Mouse (Mus musculus) liver, adult 2 months (tissue): ENCODE measurements around the gene Neto2. TPM values are rescaled to one million over a fixed set of nuclear protein-coding genes. Genes with fewer than 3 reads are reported as not detected.

Experiments used
- DNase-seq: peaks from one replicate; pipeline ENCODE4 v3.0.0-alpha.2; 2011; ENCODE audit warnings: low read depth, low spot score; ENCODE audit errors: extremely low read depth
- H3K27ac ChIP-seq: fragments of 200-500 bp; replicated peaks from 2 replicates; pipeline ENCODE4 v1.5.1; 2012; ENCODE audit warnings: low read depth, mild to moderate bottlenecking, control low read depth, inconsistent platforms, low read length; ENCODE audit not compliant: insufficient read depth
- H3K27me3 ChIP-seq: fragments of 200-500 bp; 2 replicates; pipeline ENCODE4 v1.6.1; 2012; ENCODE audit warnings: mild to moderate bottlenecking, moderate library complexity, low read length, inconsistent platforms; ENCODE audit not compliant: control insufficient read depth, insufficient read depth
- H3K36me3 ChIP-seq: fragments of 200-500 bp; 2 replicates; pipeline ENCODE4 v1.6.1; 2012; ENCODE audit warnings: low read length, inconsistent platforms; ENCODE audit not compliant: control insufficient read depth, insufficient read depth
- H3K4me1 ChIP-seq: fragments of 200-500 bp; 2 replicates; pipeline ENCODE4 v1.6.1; 2011; ENCODE audit warnings: low read length; ENCODE audit not compliant: control insufficient read depth, insufficient read depth
- H3K4me3 ChIP-seq: fragments of 200-500 bp; 2 replicates; pipeline ENCODE4 v1.5.1; 2011; ENCODE audit warnings: low read depth, mild to moderate bottlenecking, control low read depth, low read length, moderate library complexity; ENCODE audit not compliant: insufficient read depth
- H3K79me2 ChIP-seq: fragments of 200-500 bp; 2 replicates; pipeline ENCODE4 v1.6.1; 2012; ENCODE audit warnings: inconsistent platforms, mild to moderate bottlenecking, low read length, moderate library complexity; ENCODE audit not compliant: control insufficient read depth, insufficient read depth
- H3K9ac ChIP-seq: fragments of 200-500 bp; 2 replicates; pipeline ENCODE4 v1.6.1; 2012; ENCODE audit warnings: low read depth, mild to moderate bottlenecking, control low read depth, inconsistent platforms, low read length
- CTCF ChIP-seq: fragments of 200-500 bp; IDR thresholded peaks from 2 replicates; pipeline ENCODE4 v1.5.1; 2011; ENCODE audit warnings: low read depth, low read length, control low read depth
- POLR2A ChIP-seq: fragments of 200-500 bp; IDR thresholded peaks from 2 replicates; pipeline ENCODE4 v1.6.1; 2011; ENCODE audit warnings: low read length, control low read depth; ENCODE audit not compliant: insufficient read depth; ENCODE audit errors: extremely low read depth
- WGBS: fragments of 180-500 bp; shearing (Covaris S2); methylation state at CpG from one replicate; pipeline ENCODE4 v1.1.7; 2018; 5-methylcytosine and 5-hydroxymethylcytosine counted together
- polyA plus RNA-seq: library from polyadenylated mRNA; depleted of rRNA; stranded (reverse); fragments of >200 nt; gene quantifications from 2 replicates; pipeline ENCODE4 v1.2.3, GENCODE M21; 2012
- total RNA-seq: library from RNA; depleted of rRNA; stranded (reverse); fragments of >200 nt; gene quantifications from 2 replicates; pipeline ENCODE4 v1.2.3, GENCODE M21; 2014

Gene Neto2
- total and polyA plus RNA-seq, 2 experiments, result 0.02 to 0.18 TPM

DNA sequence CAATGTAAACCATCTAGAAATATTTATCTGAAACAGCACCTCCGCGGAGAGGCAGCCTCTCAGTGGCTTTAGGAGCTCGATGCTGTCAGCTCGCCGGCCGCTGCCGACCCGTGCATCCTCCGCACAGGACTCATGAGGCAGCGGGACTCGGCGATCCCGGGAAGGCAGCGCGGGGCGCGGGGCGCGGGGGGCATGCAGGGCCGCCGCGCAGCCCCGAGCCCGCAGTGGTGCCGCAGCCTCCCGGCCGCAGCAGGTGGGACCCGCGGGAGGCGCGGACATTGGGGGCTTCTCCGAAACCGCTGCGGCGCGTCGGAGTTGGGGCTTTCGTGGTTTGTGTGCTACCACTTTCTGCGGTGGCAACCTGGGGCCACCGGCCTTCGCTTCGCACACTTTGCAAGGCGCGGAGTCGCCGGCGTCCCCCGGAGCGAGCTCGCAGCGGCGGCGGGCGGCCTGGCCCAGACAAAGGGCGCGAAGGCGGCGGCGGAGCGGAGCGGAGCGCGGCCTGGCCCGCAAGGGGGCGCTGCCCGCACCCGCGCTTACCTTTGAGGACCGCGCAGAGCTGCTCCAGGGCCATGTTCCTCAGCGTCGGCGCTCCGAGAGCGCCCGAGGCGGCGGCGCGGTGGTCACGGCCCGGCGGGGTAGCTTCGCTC is 498 bp downstream of the Neto2 start:
- H3K79me2 ChIP-seq, result no peaks in the 10 kb centered on the region
- H3K4me3 ChIP-seq, result peak overlapping the region; percentile 56; the same call in 1 of the 2 replicates
- under 1% methylated on average over 74 of the region's 84 CpGs for WGBS
- TF ChIP-seq POLR2A (no peak), CTCF (peak; percentile 49)
- no peaks in the 10 kb centered on the region for H3K4me1 ChIP-seq
- peaks cover 14% of the 10 kb centered on the region for H3K27me3 ChIP-seq
- no peak for DNase-seq
- no peaks in the 10 kb centered on the region for H3K36me3 ChIP-seq
- peak overlapping the region; percentile 44 for H3K9ac ChIP-seq
- no peak overlapping the region for H3K27ac ChIP-seq

GRCm38 (mm10) chr8:85699051-85699450 is 1.7 kb downstream of the Neto2 start:
- Histone ChIP-seq H3K4me1 (no peaks in the 10 kb centered on the region), H3K27ac (no peak overlapping the region), H3K27me3 (peaks cover 14% of the 10 kb centered on the region), H3K4me3 (no peak overlapping the region), H3K9ac (no peak overlapping the region), H3K79me2 (no peaks in the 10 kb centered on the region), H3K36me3 (no peaks in the 10 kb centered on the region)
- peak; percentile 46 for DNase-seq
- TF ChIP-seq CTCF, result peak; percentile 88
- TF ChIP-seq POLR2A, result no peak
- 4% methylated on average over 6 of the region's 6 CpGs for WGBS

GRCm38 (mm10) chr8:85665146-85665545 is 35.6 kb downstream of the Neto2 start:
- no peak overlapping the region for H3K27ac ChIP-seq
- H3K36me3 ChIP-seq, result no peaks in the 10 kb centered on the region
- DNase-seq, result peak; percentile 66
- no peaks in the 10 kb centered on the region for H3K4me1 ChIP-seq
- no peak overlapping the region for H3K9ac ChIP-seq
- TF ChIP-seq CTCF (peak; percentile 28; the same call in 1 of the 2 replicates), POLR2A (no peak)
- H3K27me3 ChIP-seq, result no peaks in the 10 kb centered on the region
- H3K79me2 ChIP-seq, result no peaks in the 10 kb centered on the region
- H3K4me3 ChIP-seq, result no peak overlapping the region

DNA sequence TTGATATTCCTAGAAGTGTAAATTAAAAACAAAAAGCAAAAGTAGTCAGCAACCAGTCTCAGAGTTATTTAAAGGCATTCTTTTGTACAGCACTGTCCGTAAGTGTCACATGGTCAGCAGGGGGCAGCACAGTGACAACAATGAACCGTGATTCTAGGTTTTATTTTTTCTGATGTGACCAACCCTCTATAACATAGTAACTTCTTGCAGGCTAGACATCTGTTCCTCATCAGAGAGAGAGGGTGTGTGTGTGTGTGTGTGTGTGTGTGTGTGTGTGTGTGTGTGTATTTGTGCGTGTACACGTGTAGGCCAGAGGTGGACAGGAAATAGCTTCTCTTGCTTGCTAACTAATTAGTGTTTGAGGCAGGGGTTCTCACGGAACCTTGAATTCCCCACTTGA is 38.7 kb downstream of the Neto2 start:
- DNase-seq, result peak; percentile 39
- Histone ChIP-seq H3K27me3 (no peaks in the 10 kb centered on the region), H3K27ac (no peak overlapping the region), H3K9ac (no peak overlapping the region), H3K4me3 (no peak overlapping the region), H3K36me3 (no peaks in the 10 kb centered on the region), H3K4me1 (no peaks in the 10 kb centered on the region), H3K79me2 (no peaks in the 10 kb centered on the region)
- no peak for TF ChIP-seq POLR2A
- peak; percentile 28; the same call in 1 of the 2 replicates for TF ChIP-seq CTCF
- WGBS, result 61% methylated on average over 5 of the region's 5 CpGs

DNA sequence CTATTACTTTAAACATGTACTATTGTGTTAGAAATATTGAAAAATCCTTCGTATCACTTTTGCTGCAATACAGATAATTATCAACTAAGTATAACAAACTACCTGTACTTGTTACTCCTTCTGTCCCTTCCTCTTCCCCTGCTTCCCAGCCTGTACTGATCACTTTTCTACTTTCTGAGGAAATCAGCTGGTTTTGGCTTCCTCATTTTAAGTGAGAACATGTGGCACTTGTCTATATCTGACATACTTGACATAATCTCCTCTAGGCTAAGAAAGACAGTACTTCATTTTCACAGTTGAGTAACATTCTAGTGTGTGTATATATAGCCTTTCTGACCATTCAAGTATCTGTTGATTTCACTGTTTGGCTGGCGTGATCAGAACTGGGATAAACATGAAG is 49.5 kb downstream of the Neto2 start:
- H3K27ac ChIP-seq, result no peak overlapping the region
- TF ChIP-seq CTCF (no peak), POLR2A (no peak)
- H3K79me2 ChIP-seq, result no peaks in the 10 kb centered on the region
- H3K36me3 ChIP-seq, result no peaks in the 10 kb centered on the region
- no peaks in the 10 kb centered on the region for H3K4me1 ChIP-seq
- DNase-seq, result no peak
- no peak overlapping the region for H3K9ac ChIP-seq
- H3K27me3 ChIP-seq, result no peaks in the 10 kb centered on the region
- 92% methylated on average over 2 of the region's 2 CpGs for WGBS
- H3K4me3 ChIP-seq, result no peak overlapping the region

- H3K79me2 ChIP-seq, result no peaks in the 10 kb centered on the region
- H3K4me1 ChIP-seq, result no peaks in the 10 kb centered on the region
- H3K27ac ChIP-seq, result no peak overlapping the region
- H3K4me3 ChIP-seq, result no peak overlapping the region
- no peaks in the 10 kb centered on the region for H3K36me3 ChIP-seq
- DNase-seq, result no peak
- TF ChIP-seq CTCF (no peak), POLR2A (no peak)
- H3K27me3 ChIP-seq, result no peaks in the 10 kb centered on the region
- H3K9ac ChIP-seq, result no peak overlapping the region
These were observed 52.2 kb downstream of the Neto2 start for GRCm38 (mm10) chr8:85648553-85648952.
